ENCODE assay signal across 12 mouse cellular contexts in the genomic region with DNA sequence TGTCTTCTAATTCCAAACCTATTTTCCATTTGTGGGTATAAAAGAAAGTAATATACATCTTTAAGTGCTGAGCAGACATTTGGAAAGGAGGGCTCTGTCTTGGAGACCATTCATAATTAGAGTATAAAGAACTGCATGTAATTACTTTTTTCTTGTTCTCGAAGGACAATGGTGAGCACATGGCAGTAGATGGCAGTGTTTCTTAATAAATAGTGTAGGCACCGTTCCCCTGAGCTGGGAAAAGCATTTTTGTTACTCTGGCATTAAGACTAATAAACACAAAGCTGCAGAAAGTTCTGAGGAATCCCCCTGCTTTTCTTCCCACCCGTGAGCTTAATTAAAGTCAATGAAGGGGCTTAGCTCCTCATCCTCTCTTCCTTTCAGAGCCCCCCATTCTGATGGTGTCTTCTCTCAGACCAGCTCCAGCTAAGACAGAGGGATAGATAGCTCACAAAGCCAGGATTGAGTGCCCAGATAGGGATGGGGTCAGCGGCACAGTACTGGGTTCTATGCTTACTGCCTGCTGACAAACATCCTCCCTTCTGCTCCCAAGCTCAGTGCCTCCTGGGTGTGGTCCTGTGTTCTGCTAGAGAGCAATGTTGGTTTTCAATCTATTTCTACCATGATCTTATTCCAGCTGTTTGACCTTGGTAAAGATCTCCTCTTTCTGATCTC. TPM values are rescaled to one million over a fixed set of nuclear protein-coding genes. Genes with fewer than 3 reads are reported as not detected.
DNase-seq lines count a peak whose midpoint lies in the region; ATAC-seq and TF ChIP-seq lines count a peak whose summit lies in the region.
"Had no signal": no experiment of that assay in that cellular context is flagged by ENCODE, and none has a peak within 500 bp of the region (broad histone marks: within the 10 kb centered on the region; RNA-seq: fewer than 3 reads in every experiment).

No protein-coding gene starts in this region.

- no peaks in the 10 kb centered on the region for H3K27me3 ChIP-seq in midbrain, postnatal 0 days (ENCODE audit: insufficient read depth, low read length)
- H3K27me3 ChIP-seq: limb, embryonic 15.5 days had no signal

- no peak overlapping the region for H3K4me3 ChIP-seq in left cerebral cortex, adult 2 months
- H3K4me3 ChIP-seq in midbrain, postnatal 0 days (ENCODE audit: low read depth, low read length) = no peak overlapping the region
- H3K4me3 ChIP-seq: embryonic facial prominence, embryonic 15.5 days; heart, embryonic 10.5 days; limb, embryonic 15.5 days had no signal

- peak; percentile 46 for TF ChIP-seq CTCF in left cerebral cortex, adult 2 months (IDR thresholded peaks at IDR 0.05)
- TF ChIP-seq CTCF in midbrain, postnatal 0 days (IDR thresholded peaks at IDR 0.05) = peak; percentile 86

- no peak overlapping the region for H3K27ac ChIP-seq in left cerebral cortex, adult 2 months
- no peak overlapping the region for H3K27ac ChIP-seq in midbrain, postnatal 0 days (ENCODE audit: low read depth, low read length)
- H3K27ac ChIP-seq: embryonic facial prominence, embryonic 15.5 days; heart, embryonic 10.5 days; limb, embryonic 15.5 days had no signal

- H3K36me3 ChIP-seq in midbrain, postnatal 0 days (ENCODE audit: insufficient read depth, low read length) = no peaks in the 10 kb centered on the region
- H3K36me3 ChIP-seq: embryonic facial prominence, embryonic 15.5 days; heart, embryonic 10.5 days; limb, embryonic 15.5 days had no signal

- intact Hi-C loops in left cerebral cortex, adult 2 months (cut with DNase I) = no loop called here

- no peak overlapping the region for H3K4me2 ChIP-seq in midbrain, postnatal 0 days (ENCODE audit: low read depth, low read length, poor library complexity, severe bottlenecking)
- H3K4me2 ChIP-seq: embryonic facial prominence, embryonic 15.5 days; limb, embryonic 15.5 days had no signal

- ATAC-seq in cerebellum, adult (ENCODE audit: insufficient number of reproducible peaks, low FRiP score, low TSS enrichment) = 0 out of 2 replicates have a peak, but pooled peaks have one; percentile 23
- peak; percentile 47; the same call in 1 of the 2 replicates for ATAC-seq in midbrain, postnatal 0 days (ENCODE audit: low FRiP score)

- no peaks in the 10 kb centered on the region for H3K4me1 ChIP-seq in midbrain, postnatal 0 days (ENCODE audit: insufficient read depth, low read length)
- H3K4me1 ChIP-seq: embryonic facial prominence, embryonic 15.5 days; heart, embryonic 10.5 days; limb, embryonic 15.5 days had no signal

- no peak overlapping the region for H3K9ac ChIP-seq in midbrain, postnatal 0 days (replicated peaks; ENCODE audit: low read length, poor library complexity, severe bottlenecking)
- H3K9ac ChIP-seq: embryonic facial prominence, embryonic 15.5 days; limb, embryonic 15.5 days had no signal

- DNase-seq in cerebellum, adult 9-10 months = no peak
- no peak for DNase-seq in left cerebral cortex, adult 2 months (ENCODE audit: extremely low spot score in 1 of 2, low spot score in 2 of 2)
- no peak for DNase-seq in left cerebral cortex, adult 11 months (ENCODE audit: low spot score)
- DNase-seq in embryo, embryonic 11 days = peak; percentile 50
- peak; percentile 85 for DNase-seq in midbrain, postnatal 0 days (ENCODE audit: low spot score)
- DNase-seq in adrenal gland, postnatal 14 days = no peak
- DNase-seq in urinary bladder, postnatal 36 days (ENCODE audit: low spot score in 2 of 2) = no peak
- DNase-seq: kidney, postnatal 14 days had no signal

- no peaks in the 10 kb centered on the region for H3K9me3 ChIP-seq in midbrain, postnatal 0 days (ENCODE audit: low read length)
- H3K9me3 ChIP-seq: embryonic facial prominence, embryonic 15.5 days; heart, embryonic 10.5 days; limb, embryonic 15.5 days had no signal

- 12% methylated on average over 4 of the region's 4 CpGs for WGBS in midbrain, postnatal 0 days

RNA-seq across cellular contexts. Expression of a gene that starts 29.3 kb away (rescaled TPM):
- total RNA-seq in left cerebral cortex, adult 2 months (2021) = 10 to 100 TPM; 25.9 to 27.8 TPM
- 22.0 and 29.0 TPM in 2 replicates for total RNA-seq in midbrain, postnatal 0 days (2014; rRNA removed)
- 30.4 and 31.8 TPM in 2 replicates for polyA plus RNA-seq in midbrain, postnatal 0 days (2015; fragmentation: Nextera tagmentation; extraction: Ambion mirVana)
- total RNA-seq in adrenal gland, postnatal 14 days (2021) = 35.4 and 43.7 TPM in 2 replicates

Comparison
In these comparisons a context has a peak if more than half of its experiments do, and no peak if none do; other contexts are left out.
1. DNase-seq: peak in embryo, embryonic 11 days (single experiment) and midbrain, postnatal 0 days (single experiment); none in cerebellum, adult 9-10 months (single experiment), left cerebral cortex, adult 2 months (0 of 2), left cerebral cortex, adult 11 months (single experiment), adrenal gland, postnatal 14 days (single experiment) and urinary bladder, postnatal 36 days (0 of 2).